Mouse (Mus musculus) cerebellum, adult (tissue): Measurements from ENCODE around the gene Calr4.

ENCODE experiments used
- ATAC-seq: cut with Nextera tagmentation; 2 replicates; pipeline ENCODE4 v1.9.2; 2017; ENCODE audit warnings: mild to moderate bottlenecking, moderate library complexity, mixed read lengths; ENCODE audit not compliant: insufficient number of reproducible peaks, low FRiP score, low TSS enrichment

Gene Calr4

DNA sequence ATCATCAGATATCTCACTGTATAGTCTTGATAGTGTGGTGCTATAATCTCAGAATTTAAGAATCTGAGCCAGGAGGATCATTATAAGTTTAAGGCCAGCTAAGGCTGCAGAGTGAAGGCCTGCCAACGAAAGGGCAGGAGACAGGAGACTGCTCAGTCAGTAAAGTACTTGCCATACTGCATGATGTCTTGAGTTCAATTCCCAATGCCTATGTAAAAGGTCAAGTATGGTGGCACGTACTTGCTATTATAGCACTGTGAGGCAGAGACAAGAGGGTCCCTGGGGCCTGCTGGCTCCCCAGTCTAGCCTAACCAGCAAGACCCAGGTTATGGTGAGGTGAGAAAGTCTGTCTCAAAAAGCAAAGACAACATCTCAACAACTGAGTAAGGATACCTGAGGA is at the start of gene Calr4:
TSS of gene Calr4 (plus strand) at position 301 of the 400 bp plus-strand sequence.
- no peak for ATAC-seq

GRCm38 (mm10) chr4:109185616-109186405 is 48.5 kb upstream of the Calr4 start:
- no peak for ATAC-seq

- ATAC-seq = no peak
Observed at GRCm38 (mm10) chr4:109191598-109191997, 42.7 kb upstream of the Calr4 start.

DNA sequence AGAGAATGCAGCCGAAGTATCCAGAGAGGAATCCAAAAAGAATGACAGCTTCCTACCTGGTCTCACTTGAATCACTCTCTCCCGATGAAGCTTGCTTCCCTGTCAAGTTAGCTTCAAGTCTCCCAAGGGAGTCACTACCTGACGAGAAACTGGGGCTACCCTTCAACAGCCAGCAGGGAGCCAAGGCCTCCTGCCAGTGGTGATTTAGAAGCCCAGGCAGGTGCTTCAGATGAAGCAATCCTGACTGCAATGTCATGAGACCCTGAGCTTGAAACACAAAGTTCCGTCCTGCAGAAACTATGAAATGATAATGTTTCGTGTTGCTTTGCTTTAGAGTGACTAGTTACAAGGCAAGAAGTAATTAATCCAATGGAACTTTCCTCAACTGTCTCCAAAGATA is 40.4 kb upstream of the Calr4 start:
- ATAC-seq = no peak

GRCm38 (mm10) chr4:109195900-109196629 is 38.2 kb upstream of the Calr4 start:
- ATAC-seq = no peak

- ATAC-seq = no peak
Observed at GRCm38 (mm10) chr4:109199069-109199468, 35.2 kb upstream of the Calr4 start.

DNA sequence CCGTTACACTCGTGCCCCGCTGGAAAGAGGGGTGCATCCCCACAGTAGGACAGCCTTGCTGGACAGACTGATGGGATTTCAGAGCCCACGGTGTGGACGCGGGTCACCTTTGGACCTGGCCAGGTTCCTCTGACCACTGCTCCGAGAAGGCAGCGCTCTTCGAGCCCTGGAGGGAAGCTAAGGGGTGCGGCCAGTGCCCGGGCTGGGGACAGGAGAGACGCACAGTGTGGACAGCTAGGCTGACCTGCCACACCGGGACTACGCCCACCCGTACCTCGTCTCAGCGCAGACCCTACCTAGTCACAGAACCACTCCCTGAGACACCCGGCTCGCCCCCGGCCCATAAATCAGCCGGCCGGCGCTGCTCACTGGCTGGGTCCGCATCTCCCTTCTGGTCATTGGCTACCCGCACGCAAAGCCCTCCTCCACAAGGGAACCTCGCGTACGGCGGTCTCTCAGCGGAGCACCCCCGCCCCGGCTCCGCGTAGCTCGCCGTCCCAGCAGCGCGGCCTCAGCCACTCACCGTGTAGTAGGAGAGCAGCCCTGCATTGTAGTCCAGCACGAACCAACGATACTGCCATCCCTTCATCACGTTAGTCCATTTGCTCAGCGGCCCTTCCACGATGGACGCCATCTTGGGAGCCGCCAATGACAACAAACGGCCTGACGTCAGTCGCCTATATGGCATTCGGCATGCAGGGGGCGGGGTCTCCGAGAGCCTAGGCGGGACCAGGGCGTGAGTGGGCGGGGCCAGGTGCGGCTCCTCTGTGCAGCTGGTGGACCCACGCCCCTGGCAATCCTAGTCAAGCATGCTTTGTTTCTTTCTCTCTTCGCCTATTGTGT is 32.5 kb upstream of the Calr4 start, which contains the start of gene Osbpl9:
TSS of gene Osbpl9 (minus strand) at position 691 of the 843 bp plus-strand sequence.
- ATAC-seq = peak; percentile 96

DNA sequence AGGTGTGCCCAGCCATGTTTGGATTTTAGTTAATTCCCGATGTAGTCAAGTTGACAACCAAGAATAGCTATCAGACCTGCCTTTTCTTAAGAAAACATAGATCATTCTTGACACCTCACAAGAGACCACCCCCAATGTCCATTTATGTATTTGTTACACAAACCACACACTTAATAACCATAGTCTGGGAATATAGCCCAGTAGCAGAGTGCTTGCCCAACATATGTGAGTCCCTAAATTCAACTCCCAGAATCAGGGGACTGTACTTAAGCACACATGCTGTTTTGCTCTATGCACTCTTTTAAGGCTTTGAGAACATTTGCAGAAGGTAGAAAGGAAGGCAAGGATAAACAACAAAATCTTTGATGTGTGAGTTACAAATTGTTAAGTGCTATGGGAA is 30.4 kb upstream of the Calr4 start:
- ATAC-seq = no peak

- no peak for ATAC-seq
Observed at GRCm38 (mm10) chr4:109204416-109204815, 29.9 kb upstream of the Calr4 start.

GRCm38 (mm10) chr4:109207524-109207923 is 26.8 kb upstream of the Calr4 start:
- ATAC-seq = no peak

GRCm38 (mm10) chr4:109210253-109210652 is 24.0 kb upstream of the Calr4 start:
- ATAC-seq = no peak

GRCm38 (mm10) chr4:109210881-109211280 is 23.4 kb upstream of the Calr4 start:
- ATAC-seq = no peak

DNA sequence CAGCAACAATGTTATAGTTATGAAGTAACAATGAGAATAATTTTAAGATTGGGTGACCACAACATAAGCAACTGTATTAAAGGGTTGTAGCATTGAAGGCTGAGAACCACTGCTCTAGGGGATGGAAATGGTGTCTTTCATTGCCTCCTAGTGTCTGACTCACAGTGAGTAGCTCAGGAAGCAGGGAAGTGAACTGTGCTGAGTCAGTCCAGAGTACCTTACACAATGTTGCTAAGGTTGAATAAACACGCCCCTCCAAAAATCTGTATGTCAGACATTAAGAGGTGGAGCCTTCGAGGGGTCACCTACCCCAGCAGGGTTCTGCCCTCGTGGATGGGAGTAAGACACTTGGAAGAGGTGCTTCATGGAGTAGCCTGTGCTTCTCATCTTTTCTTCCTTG is 20.3 kb upstream of the Calr4 start:
- no peak for ATAC-seq

DNA sequence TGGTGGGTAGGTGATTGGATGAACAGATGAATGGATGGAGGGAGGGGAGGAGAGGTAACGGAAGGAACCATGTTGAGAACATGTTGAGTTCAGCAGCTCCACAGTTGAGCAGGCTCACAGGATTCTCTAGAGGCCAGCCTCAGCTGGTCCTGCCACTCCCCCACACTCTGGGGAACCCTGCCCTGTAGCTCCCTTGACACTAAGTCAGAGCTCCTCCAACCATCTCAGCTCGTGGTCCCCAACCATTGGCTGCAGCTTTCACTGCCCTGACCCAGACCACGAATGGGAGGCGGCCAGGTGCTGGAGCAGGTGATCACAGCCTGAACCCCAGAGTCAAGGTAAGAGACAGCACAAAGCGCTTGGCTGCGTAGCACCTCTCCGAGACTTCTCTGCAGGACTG is 16.3 kb upstream of the Calr4 start:
- no peak for ATAC-seq

GRCm38 (mm10) chr4:109220441-109220940 is 13.8 kb upstream of the Calr4 start:
- ATAC-seq = no peak

DNA sequence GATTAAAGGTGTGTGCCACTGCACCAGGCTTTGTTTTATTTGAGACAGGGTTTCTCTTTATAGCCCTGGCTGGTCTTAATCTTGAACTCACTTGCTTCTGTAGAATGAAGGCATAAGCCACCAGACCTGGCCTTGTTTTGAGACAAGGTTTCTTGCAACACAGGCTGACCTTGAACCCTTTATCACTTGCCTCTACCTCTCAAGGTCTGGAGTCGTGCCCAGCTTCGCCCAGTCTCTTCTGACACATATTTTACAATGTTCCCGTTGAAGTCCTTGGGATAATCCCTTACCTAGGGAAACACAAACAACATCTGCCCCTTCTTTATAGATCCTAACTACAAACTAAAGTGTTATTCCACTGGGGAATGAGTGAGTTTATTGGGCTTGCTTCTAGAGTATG is 12.3 kb upstream of the Calr4 start:
- ATAC-seq = no peak

DNA sequence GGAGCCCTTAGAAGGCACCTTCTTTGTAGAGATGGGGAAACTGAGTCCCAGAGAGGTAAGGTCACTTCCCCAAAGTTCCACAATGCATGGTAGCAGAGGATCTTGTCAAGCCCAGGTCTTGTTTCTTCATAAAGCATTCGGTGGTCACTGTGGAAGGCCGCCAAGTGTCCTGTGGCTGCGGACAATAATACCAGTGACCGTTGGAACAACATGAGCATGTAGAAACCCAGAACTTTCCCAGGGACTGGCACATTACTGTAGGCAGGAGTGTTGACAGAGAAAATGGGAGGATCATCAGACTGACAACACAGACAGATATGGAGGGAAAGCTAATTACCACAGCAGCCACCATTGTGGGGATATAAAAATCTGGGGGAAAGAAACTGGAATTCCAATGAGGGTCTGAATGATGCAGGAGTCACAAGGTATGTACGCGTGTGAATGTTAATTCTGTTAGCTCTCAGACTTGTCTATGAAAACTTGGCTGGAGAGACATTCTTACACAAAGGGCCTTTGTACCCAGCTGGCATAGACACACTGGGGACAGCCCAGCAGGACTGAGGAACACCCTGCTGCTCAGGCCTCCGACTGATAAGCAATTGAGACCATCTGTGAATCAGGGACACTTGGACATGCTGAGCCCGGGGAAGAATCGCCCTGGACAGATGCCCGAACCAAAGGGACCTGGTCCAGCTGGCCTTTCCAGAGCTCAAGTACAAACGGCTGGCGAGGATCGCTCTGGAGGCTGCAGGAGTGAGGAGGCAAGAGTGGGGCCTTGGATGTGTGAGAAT is 9.3 kb upstream of the Calr4 start:
- peak; percentile 90 for ATAC-seq

- no peak for ATAC-seq
Observed at GRCm38 (mm10) chr4:109225606-109226005, 8.7 kb upstream of the Calr4 start.

GRCm38 (mm10) chr4:109226071-109226470 is 8.2 kb upstream of the Calr4 start:
- ATAC-seq = no peak

- no peak for ATAC-seq
Observed at GRCm38 (mm10) chr4:109229766-109230279, 4.5 kb upstream of the Calr4 start.
